Mouse (Mus musculus) brain, adult 2 months (tissue): ENCODE measurements around the gene Gm49366.
"Not testable (repeated sequence)": the region's sequence is repeated elsewhere in the genome, so short reads cannot be mapped to it uniquely, and the experiment has no call there.

Experiments used
- DNase-seq: peaks from one replicate; pipeline ENCODE4 v3.0.0; 2011; ENCODE audit warnings: low read depth, low spot score

The Gm49366 gene

DNA sequence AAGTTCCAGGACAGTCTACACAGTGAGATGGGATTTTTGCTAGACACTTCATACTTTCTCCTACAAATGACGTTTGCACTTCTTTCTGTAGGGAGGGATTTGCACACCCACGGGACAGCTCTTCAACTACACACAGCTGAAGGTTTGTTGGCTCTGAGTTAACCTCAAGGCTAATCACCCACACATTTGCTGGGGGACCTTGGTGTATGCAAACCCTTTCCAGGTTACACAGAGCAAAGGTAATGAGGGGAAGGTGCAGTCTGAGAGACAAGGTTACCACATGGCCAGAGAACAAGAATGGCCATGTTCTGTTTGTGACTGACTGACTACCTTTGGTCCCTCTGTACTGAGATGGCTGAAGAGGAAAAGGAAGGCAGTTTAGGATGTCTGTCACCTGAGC lies 45.1 kb downstream of the Gm49366 start:
- DNase-seq: no peak

DNA sequence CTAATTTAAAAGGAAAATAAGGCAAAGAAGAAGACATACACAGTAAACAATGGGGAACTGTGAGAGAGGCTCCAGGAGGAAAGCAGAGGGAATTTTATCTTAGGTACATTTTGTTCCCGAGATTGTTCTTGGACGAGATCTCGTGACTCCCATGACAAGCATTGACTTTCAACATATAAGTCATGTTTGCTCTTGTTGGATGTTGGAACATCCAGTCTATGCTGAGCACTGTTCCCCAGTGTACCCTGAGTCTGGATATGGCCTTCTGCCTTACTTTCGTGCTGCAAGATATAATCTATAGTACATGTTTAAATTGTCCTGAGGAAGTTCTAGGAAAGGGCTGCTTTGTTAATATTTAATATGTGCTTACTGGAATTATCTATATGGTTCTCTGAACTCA lies 45.8 kb downstream of the Gm49366 start:
- no peak for DNase-seq

DNA sequence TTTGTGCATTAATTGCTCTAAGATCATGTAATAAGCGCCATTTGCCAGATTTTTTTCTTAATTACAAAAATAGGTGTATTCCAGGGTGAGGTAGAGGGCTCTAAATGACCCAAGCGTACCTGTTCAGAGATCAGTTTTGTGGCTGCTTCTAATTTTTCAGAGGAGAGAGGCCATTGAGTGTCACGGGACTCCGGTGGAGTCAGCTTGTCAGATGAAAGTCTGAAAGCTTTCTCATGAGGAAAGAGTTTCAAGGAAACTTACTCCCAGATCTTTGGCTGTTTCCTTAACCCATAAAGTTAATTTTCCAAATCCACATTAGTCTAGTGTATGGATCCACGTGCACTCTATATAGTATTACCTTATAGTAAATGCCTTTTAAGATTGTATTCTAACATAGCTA lies 55.9 kb downstream of the Gm49366 start:
- DNase-seq: not testable (repeated sequence)

DNA sequence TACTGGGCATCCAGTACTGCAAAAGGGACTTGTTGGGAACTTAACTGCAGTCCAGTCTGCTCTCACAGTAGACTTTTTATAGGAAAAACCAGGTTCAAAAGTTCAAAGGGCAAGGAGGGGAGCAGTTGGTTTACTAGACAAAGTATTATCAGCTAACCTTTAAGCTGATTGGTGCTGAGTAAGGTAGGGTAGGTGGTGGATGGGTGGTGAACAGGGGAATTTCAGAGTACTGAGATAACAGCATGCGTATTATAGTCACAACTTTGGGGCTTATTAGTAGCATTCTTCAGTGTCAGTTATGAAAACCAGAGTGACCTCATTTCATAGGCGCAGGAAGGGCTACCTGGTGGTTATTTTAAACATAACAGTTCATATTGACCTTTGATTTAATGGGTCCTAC lies 60.9 kb downstream of the Gm49366 start:
- DNase-seq: no peak

DNA sequence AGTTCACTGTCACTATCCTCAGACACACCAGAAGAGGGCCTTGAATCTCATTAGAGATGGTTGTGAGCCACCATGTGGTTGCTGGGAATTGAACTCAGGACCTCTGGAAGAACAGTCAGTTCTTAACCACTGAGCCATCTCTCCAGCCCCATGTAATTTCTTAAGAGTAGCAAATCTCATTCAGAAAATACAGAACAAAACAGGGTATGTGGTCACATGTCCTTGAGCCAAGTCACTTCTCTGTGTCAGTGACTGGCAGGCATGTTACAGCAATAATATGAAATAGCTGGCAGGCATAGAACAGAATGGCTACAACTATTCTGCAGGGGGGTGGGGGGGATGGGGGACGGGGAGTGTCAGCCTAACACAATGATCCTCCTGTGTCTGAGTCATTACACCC lies 61.3 kb downstream of the Gm49366 start:
- DNase-seq: no peak

DNA sequence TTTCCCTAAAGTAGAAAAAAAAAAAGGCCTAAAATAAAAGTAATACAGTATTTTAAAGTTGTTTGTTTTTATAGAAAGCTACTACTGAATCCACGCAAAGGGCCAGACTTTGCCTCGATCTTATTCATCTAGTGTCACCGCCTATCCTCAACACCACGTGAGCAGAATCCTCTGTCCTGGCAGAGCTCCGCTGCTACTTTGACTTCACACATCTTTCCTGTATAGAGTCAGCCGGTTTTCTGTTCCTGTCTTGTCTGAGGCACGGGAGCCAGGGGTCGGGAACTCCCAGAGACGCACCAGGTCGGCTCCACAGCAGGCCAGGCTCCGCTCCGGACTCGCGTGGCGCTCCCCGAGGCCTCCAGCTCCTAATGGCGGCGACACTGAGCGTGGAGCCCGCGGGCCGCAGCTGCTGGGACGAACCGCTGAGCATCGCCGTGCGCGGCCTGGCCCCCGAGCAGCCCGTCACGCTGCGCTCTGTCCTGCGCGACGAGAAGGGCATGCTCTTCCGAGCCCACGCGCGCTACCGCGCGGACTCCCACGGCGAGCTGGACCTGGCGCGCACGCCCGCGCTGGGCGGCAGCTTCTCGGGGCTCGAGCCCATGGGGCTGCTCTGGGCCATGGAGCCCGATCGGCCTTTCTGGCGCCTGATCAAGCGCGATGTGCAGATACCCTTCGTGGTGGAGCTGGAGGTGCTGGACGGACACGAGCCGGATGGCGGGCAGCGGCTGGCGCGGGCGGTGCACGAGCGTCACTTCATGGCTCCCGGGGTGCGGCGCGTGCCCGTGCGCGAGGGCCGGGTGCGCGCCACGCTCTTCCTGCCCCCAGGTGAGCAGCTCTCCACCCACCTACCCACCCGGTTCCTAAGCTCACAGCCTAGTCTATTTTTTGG lies 62.1 kb downstream of the Gm49366 start, which contains the start of gene Acot6:
Gene Acot6 (plus strand): TSS at position 51 of the 889 bp plus-strand sequence.
- DNase-seq: peak; percentile 81

DNA sequence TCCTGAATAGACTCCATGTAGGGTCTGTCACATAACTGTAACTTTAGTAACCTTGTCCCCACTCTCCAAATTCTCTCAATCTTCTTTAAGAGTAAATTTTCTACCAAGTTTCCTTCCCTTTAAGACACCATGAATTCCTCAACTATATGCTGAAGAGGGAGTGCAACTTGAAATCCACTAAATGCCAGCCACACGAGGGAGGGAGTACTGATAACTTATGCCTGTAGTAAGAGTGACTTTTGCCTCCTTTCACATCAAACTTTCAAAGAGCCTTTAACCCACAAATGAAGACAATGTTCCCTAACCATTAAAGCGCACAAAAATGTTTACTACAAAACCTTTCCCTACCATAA lies 62.7 kb downstream of the Gm49366 start:
- no peak for DNase-seq

DNA sequence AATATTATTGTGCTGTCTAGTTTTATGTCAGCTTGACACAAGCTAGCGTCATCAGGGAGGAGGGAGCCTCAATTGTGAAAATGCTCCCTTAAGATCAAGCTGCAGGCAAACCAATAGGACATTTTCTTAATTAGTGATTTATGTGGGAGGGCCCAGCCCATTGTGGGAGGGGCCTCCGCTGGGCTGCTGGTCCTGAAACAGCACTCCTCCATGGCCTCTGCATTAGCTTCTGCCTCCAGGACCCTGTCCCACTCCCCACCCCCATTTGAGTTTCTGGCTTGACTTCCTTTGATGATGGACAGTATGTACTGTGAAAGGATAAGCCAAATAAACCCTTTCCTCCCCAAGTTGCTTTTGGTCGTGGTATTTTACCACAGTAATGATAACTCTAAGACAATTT lies 68.3 kb downstream of the Gm49366 start:
- no peak for DNase-seq

DNA sequence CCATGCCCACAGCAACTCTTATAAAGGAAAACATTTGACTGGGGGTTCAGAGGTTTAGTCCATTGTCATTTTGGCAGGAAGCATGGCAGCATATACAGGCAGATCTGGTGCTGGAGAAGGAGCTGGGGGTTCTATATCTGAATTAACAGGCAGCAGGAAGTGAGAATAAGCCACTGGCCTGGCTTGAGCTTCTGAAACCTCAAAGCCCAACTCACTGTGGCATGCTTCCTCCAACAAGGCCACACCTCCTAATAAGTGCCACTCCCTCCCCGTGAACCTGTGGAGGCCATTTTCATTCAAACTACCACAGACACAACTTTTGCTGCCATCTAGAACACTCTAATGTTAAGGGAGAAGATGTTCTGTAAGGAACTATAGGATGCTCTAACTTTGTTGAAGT lies 69.0 kb downstream of the Gm49366 start:
- no peak for DNase-seq
